Mouse (Mus musculus) small intestine, adult 2 months (tissue): ENCODE results near the gene Apaf1.

Experiments
- CTCF ChIP-seq: fragments of 200-500 bp; IDR thresholded peaks from 2 replicates; pipeline ENCODE4 v1.5.1; 2012; ENCODE audit warnings: low read depth, mild to moderate bottlenecking, control low read depth, inconsistent platforms, low read length, moderate library complexity, mixed read lengths; ENCODE audit not compliant: insufficient replicate concordance, insufficient read length; ENCODE audit errors: extremely low read depth
- POLR2A ChIP-seq: fragments of 200-500 bp; IDR thresholded peaks from 2 replicates; pipeline ENCODE4 v1.6.1; 2012; ENCODE audit warnings: low read depth, mild to moderate bottlenecking, control low read depth, inconsistent platforms, low read length, moderate library complexity

DNA sequence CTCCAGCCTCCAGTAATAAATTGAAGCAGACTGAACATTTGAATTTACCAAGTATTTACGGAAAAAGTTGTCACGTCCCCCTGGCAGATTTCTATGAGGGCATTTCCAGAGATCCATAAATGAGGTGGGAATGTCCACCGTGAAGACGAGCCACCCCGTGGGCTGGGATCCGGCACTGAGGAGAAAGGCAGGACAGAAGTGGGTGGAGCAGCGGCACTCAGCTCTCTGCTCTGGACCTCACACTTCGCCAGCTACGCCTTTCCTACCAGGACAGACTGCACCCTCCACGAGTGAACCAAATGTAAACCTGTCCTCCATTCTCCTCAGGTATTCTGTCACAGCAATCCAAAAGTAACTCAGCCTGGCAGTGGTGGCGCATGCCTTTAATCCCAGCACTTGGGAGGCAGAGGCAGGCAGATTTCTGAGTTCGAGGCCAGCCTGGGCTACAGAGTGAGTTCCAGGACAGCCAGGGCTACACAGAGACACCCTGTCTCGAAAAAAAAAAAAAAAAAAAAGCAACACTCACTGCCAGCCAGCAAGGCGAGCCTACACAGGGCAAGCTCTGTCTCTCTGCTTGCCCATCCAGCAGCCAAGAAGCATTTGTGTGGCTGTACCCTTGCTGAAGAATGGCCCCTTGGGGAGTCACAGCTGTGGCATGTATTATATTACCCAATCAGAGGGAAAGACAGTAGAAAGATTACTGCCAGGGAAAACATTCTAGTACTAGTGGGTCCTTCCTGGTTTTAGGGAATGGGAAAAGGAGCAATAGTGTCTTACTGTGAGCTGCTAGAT is 20.4 kb upstream of the Apaf1 start:
- no peak for TF ChIP-seq CTCF
- no peak for TF ChIP-seq POLR2A
